Mouse (Mus musculus): ENCODE results near the gene Hspb3.

Gene Hspb3

DNA sequence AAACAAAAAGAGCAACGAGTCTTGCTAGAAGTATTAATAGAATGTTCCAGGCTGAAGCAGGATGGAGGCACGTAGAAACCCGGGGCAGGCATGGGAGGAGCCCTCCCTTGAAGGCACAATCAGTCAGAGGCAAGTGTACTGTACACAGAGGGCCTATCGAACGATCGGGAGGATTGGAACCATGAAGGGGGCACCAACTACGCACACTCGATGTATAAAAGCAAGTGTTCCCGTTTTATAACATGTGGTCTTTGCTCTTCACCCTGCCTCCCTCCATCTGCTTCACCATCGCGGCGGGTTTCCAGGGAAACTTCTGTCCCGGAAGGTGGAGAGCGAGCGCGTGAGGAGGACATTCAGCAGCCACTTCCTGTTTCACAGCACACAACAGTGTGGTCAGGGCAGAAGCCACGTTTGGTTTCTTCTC lies 27.7 kb downstream of the Hspb3 start:
- peak; percentile 47 for DNase-seq (ENCODE audit: low read depth)

GRCm38 (mm10) chr13:113634732-113635481 lies 28.6 kb downstream of the Hspb3 start:
- no peak for DNase-seq (ENCODE audit: low read depth)

GRCm38 (mm10) chr13:113632506-113632905 lies 31.0 kb downstream of the Hspb3 start:
- DNase-seq (ENCODE audit: low read depth): no peak

- DNase-seq (ENCODE audit: low read depth): no peak
Measured at GRCm38 (mm10) chr13:113627601-113628000, 35.9 kb downstream of the Hspb3 start.

GRCm38 (mm10) chr13:113622865-113623255 lies 40.6 kb downstream of the Hspb3 start:
- DNase-seq (ENCODE audit: low read depth): peak; percentile 36

DNA sequence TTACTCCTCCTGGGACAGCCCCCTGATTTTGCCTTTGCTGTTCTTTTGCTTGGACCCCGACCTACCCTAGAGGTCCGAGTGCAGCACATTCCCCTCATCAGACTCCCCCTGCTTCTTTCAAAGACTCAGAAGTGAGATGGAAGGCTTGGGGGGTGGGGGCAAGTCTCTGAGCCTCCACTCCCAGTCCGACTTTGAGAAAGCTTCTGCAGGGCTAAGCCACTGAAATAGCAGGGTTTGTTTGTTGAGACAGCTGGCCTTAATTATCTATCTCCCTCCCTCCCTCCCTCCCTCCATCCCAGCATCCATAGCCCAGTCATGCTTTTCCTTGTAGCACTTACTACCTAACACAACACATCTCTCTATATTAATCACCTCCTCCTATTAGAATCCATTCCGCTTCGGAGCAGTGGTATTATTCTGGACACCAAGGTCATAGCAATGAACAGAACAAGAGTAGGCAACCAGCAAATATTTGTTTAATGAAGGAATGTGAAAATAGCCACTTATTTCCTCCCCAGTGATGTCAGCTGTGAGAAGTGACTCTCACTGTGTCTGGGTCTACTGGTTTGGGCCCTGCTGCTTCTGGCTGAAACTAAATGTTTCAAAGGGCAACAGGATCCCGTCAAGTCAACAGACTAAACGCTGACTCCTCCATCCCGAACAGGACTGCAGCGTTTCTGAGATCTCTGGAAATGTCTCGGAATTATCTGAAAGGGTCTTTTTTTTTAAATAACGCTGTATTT lies 41.2 kb downstream of the Hspb3 start:
- DNase-seq (ENCODE audit: low read depth): no peak

DNA sequence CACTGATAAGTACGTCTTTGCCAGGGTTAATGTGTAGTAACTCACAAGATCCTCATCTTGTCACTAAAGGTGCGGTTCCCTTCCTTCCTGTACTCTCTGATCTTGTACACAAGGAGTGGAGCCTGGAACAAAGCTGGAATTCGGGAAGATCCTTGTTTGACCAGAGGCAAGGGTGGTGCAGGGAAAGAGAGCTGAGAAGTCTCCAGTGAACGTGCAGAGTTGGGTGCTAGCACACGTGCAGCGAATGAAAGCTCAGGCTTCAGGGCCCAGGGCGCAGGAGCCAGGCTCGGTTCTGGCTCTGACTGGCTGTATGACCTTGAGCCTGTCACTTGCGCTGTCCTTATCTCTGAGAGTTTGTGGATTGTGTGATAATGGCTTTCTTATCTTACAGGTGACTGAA lies 44.5 kb downstream of the Hspb3 start:
- DNase-seq (ENCODE audit: low read depth): no peak

DNA sequence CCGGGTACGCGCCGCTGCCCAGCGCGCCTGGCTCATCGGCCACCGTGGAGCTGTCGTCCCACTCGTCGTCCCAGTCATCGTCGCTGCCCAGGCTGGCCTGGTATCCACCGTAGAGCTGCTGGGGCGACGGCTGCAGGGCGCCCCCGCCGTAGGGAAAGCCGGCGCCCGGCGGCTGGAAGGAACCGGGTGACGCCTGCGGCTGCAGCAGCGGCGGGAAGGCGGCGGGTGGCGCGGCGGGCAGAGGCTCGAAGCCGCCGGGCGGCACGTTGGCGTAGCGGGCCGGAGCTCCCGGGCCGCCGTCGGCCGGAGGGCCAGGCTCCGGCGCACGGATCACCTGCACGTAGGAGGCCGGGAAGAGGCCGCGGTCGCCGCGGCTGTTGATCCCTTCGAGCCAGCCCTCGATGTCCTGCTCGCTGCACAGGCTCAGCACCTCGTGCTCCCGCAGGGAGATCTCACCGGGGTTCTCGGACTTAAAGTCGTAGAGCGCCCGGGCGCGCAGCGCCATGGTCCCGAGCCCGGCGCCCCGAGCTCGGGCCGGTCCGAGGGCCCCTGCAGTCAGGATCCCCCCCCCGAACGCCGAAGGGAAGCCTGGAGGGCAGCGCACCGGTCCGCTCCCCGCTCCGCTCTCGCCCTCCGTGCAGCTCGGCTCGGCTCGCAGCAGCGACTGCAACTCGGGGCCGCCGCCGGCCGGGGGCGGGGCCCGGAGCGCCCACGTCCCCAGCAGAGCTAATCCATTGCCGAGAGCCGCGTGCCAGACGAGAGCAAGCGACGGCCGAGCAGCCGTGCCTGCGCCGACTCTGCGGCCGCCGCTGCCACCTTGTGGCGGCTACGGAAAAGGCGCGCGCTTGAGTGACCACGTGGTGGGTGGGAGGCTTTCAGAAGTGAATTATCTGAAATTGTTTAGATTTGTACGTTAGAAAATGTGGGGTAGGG lies 45.3 kb downstream of the Hspb3 start, which contains the start of gene Snx18:
Gene Snx18, minus strand, starts transcription at position 674 of the 933 bp plus-strand sequence.
- peak; percentile 61 for DNase-seq (ENCODE audit: low read depth)

- DNase-seq (ENCODE audit: low read depth): no peak
Measured at GRCm38 (mm10) chr13:113617338-113617890, 46.1 kb downstream of the Hspb3 start.

DNA sequence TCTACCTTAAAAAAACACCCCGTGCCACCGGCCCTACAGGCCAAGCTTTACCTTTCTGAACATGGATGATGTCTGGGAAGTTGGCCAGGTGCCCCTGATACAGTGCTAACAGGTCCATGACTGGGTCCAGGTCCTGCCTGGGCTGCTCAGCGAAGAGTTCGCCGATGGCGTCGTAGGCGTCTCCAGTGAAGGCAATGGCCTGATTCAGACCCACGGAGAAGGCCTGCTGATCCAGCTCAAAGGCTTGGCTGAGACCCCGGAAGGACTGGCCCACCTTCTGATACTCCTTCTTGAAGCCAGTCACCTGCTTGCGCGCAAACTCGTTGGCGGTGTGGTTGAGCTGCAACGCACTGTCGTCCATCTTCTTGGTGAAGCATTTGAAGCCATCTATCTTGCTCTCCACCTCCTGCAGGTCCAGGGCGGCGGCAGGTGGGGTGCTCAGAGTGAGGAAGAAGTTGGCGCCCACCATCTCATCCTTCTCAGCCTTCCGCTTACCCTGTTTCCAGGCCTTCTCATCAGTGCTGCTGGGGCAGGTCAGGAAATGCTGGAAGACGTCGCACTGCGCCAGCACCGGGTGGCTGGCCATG lies 46.6 kb downstream of the Hspb3 start:
- DNase-seq (ENCODE audit: low read depth): no peak

DNA sequence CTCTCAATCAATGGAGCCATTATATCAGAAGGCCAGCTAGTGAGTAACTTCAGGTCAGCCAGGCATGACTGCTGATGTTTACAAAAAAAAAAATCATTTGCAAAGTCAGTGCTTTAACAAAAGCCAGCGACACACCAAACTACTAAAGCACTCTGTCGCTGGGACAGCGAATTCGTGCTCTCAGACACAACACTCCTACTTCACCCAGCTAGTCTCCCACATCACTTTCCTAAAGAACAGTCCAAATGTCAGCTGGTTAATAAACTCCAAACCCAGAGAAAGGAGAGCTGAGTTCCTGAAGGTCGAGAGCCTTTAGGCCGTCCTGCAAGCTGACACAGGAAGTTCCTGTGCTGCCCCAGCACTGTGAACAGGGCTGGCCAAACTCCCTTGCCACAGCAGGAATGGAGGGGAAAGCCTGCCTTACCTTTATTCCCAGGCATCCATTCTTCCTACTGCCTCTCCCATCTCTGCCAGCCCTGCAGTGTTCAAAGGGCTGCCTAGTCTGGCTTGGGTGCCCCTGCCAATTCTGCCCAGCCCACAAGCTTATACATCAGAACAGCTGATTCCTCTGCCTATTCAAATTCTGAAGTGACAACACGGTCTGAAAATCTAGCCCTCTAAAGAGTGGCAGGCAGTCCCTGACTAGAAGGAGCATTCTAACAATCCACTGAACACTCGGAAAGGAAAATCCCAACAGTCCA lies 47.4 kb downstream of the Hspb3 start:
- no peak for DNase-seq (ENCODE audit: low read depth)

DNA sequence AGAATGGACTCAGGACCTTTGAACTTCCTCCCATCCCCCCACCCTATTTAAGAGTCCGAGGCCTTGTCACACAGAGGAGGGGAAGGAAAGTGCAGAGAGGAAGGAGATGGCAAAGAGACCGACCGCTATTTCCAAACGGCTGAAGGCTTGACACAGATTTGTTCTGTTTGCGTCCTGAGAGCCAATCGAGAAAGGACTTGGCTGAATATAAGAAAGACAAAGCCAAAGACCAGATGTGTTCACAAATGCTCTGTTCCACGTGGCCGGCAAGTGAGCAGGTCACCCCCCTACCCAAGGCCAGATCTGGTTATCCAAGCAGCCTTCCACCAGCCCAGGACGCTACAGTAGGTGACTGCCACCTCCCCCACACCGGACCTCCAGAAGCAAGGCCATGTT lies 47.9 kb downstream of the Hspb3 start:
- no peak for DNase-seq (ENCODE audit: low read depth)

DNA sequence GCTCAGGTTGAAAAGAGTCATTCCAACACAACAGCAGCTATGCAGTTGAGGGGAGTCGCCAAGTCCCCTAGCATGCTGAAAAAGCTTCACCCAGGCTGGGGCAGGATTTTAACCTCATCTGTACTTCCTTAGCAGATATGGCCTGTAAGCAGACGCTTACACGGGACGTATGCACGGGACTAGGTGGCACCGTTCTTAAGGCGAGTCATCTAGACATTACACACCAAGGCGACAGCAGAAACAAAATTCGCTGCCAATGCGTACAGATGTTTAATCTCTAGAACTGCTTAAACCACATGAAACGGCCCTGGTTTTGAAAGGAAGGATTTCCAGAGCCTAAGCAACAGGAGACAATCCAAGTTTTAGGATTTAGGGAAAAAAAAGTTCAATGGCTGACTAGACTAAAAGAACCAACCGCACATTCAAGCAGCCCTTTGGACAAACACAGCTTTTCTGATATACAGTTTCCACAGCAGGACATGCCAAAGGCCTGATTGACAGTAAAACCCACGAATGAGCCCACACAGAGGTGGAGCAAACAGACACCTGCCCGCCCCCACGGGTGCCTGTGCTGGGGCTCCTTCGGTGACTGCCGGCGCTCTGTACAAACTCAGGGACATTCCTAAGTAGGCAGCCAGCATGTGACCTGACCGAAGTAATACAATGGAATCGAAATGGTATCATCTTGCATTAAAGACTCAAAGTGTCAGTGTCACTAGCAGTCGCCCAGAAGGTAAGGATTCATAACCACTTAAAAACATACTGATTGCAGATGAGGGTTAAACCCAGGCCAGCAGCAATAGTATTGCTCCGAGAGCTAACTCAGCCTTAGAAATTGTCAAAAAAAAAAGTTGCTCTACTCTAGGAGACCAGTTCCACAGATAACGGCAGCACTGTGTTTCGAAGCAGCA lies 48.6 kb downstream of the Hspb3 start:
- no peak for DNase-seq (ENCODE audit: low read depth)

- DNase-seq (ENCODE audit: low read depth): peak; percentile 30
Measured at GRCm38 (mm10) chr13:113613882-113614281, 49.6 kb downstream of the Hspb3 start.

GRCm38 (mm10) chr13:113613341-113613740 lies 50.1 kb downstream of the Hspb3 start:
- no peak for DNase-seq (ENCODE audit: low read depth)
